Mouse (Mus musculus): ENCODE measurements at regions not wholly inside any gene's neighbourhood (a gene's known extent, or its start where the extent isn't known, plus 50 kb on each side); places are given as distances from the start of the nearest gene placed in this dataset.
A peak's percentile ranks its signal among the peaks of the same experiment; 100 is the strongest.

- DNase-seq (ENCODE audit: low spot score): no peak
- WGBS: 67% methylated on average over 2 of the region's 2 CpGs
- no peak overlapping the region for H3K4me3 ChIP-seq (ENCODE audit: low read depth, low read length)
- ATAC-seq: no peak
- TF ChIP-seq EP300 (IDR thresholded peaks at IDR 0.05) (no peak), CTCF (IDR thresholded peaks at IDR 0.05) (no peak)
- H3K4me1 ChIP-seq (ENCODE audit: insufficient read depth, low read depth, low read length): no peaks in the 10 kb centered on the region
- H3K27me3 ChIP-seq (replicated peaks; ENCODE audit: insufficient read depth, low read length): no peaks in the 10 kb centered on the region
- no peaks in the 10 kb centered on the region for H3K36me3 ChIP-seq (ENCODE audit: insufficient read depth, low read length)
- no peak overlapping the region for H3K4me2 ChIP-seq (replicated peaks; ENCODE audit: low read depth, low read length)
- no peak overlapping the region for H3K9ac ChIP-seq (replicated peaks; ENCODE audit: low read depth)
- H3K9me3 ChIP-seq (ENCODE audit: low read length): no peaks in the 10 kb centered on the region
- no peak overlapping the region for H3K27ac ChIP-seq (ENCODE audit: low read length)
Observed at GRCm38 (mm10) chr4:64142963-64143362, 96.1 kb upstream of the Tnc start.

- Histone ChIP-seq H3K4me1 (ENCODE audit: insufficient read depth, low read depth, low read length) (no peaks in the 10 kb centered on the region), H3K4me3 (ENCODE audit: low read depth, low read length) (no peak overlapping the region), H3K9ac (replicated peaks; ENCODE audit: low read depth) (no peak overlapping the region), H3K27me3 (replicated peaks; ENCODE audit: insufficient read depth, low read length) (no peaks in the 10 kb centered on the region), H3K27ac (ENCODE audit: low read length) (no peak overlapping the region), H3K9me3 (ENCODE audit: low read length) (no peaks in the 10 kb centered on the region), H3K4me2 (replicated peaks; ENCODE audit: low read depth, low read length) (no peak overlapping the region), H3K36me3 (ENCODE audit: insufficient read depth, low read length) (no peaks in the 10 kb centered on the region)
- ATAC-seq: peak; percentile 73
- peak; percentile 51 for DNase-seq (ENCODE audit: low spot score)
- TF ChIP-seq EP300 (IDR thresholded peaks at IDR 0.05) (peak; percentile 55), CTCF (IDR thresholded peaks at IDR 0.05) (no peak)
- 59% methylated on average over 5 of the region's 5 CpGs for WGBS
Observed at GRCm38 (mm10) chr4:64142356-64142787, 95.6 kb upstream of the Tnc start.

GRCm38 (mm10) chr4:64139836-64140235, 93.0 kb upstream of the Tnc start:
- ATAC-seq: peak; percentile 54; the same call in 1 of the 2 replicates
- no peak for TF ChIP-seq EP300 (IDR thresholded peaks at IDR 0.05)
- no peak for TF ChIP-seq CTCF (IDR thresholded peaks at IDR 0.05)
- H3K36me3 ChIP-seq (ENCODE audit: insufficient read depth, low read length): no peaks in the 10 kb centered on the region
- H3K9ac ChIP-seq (replicated peaks; ENCODE audit: low read depth): no peak overlapping the region
- no peaks in the 10 kb centered on the region for H3K9me3 ChIP-seq (ENCODE audit: low read length)
- WGBS: 53% methylated on average over 4 of the region's 4 CpGs
- no peak overlapping the region for H3K4me3 ChIP-seq (ENCODE audit: low read depth, low read length)
- no peaks in the 10 kb centered on the region for H3K27me3 ChIP-seq (replicated peaks; ENCODE audit: insufficient read depth, low read length)
- H3K4me1 ChIP-seq (ENCODE audit: insufficient read depth, low read depth, low read length): no peaks in the 10 kb centered on the region
- DNase-seq (ENCODE audit: low spot score): peak; percentile 54
- no peak overlapping the region for H3K4me2 ChIP-seq (replicated peaks; ENCODE audit: low read depth, low read length)
- H3K27ac ChIP-seq (ENCODE audit: low read length): no peak overlapping the region

GRCm38 (mm10) chr4:64135036-64135435, 88.2 kb upstream of the Tnc start:
- Histone ChIP-seq H3K36me3 (ENCODE audit: insufficient read depth, low read length) (no peaks in the 10 kb centered on the region), H3K27me3 (replicated peaks; ENCODE audit: insufficient read depth, low read length) (no peaks in the 10 kb centered on the region), H3K9me3 (ENCODE audit: low read length) (no peaks in the 10 kb centered on the region), H3K27ac (ENCODE audit: low read length) (no peak overlapping the region), H3K4me3 (ENCODE audit: low read depth, low read length) (no peak overlapping the region), H3K9ac (replicated peaks; ENCODE audit: low read depth) (no peak overlapping the region), H3K4me1 (ENCODE audit: insufficient read depth, low read depth, low read length) (no peaks in the 10 kb centered on the region), H3K4me2 (replicated peaks; ENCODE audit: low read depth, low read length) (no peak overlapping the region)
- ATAC-seq: no peak
- DNase-seq (ENCODE audit: low spot score): no peak
- 52% methylated on average over 3 of the region's 3 CpGs for WGBS
- TF ChIP-seq EP300 (IDR thresholded peaks at IDR 0.05) (no peak), CTCF (IDR thresholded peaks at IDR 0.05) (no peak)

- Histone ChIP-seq H3K36me3 (ENCODE audit: insufficient read depth, low read length) (no peaks in the 10 kb centered on the region), H3K27me3 (replicated peaks; ENCODE audit: insufficient read depth, low read length) (no peaks in the 10 kb centered on the region), H3K4me2 (replicated peaks; ENCODE audit: low read depth, low read length) (no peak overlapping the region), H3K4me1 (ENCODE audit: insufficient read depth, low read depth, low read length) (no peaks in the 10 kb centered on the region), H3K9me3 (ENCODE audit: low read length) (no peaks in the 10 kb centered on the region), H3K27ac (ENCODE audit: low read length) (no peak overlapping the region), H3K9ac (replicated peaks; ENCODE audit: low read depth) (no peak overlapping the region), H3K4me3 (ENCODE audit: low read depth, low read length) (no peak overlapping the region)
- DNase-seq (ENCODE audit: low spot score) (peak; percentile 70), ATAC-seq (peak; percentile 80)
- TF ChIP-seq EP300 (IDR thresholded peaks at IDR 0.05): peak; percentile 47; the same call in 1 of the 2 replicates
- no peak for TF ChIP-seq CTCF (IDR thresholded peaks at IDR 0.05)
- WGBS: 70% methylated on average over 1 of the region's 1 CpGs
Observed at GRCm38 (mm10) chr4:64129290-64129689, 82.5 kb upstream of the Tnc start.

GRCm38 (mm10) chr4:64124387-64125088, 77.7 kb upstream of the Tnc start:
- no peaks in the 10 kb centered on the region for H3K9me3 ChIP-seq (ENCODE audit: low read length)
- no peaks in the 10 kb centered on the region for H3K27me3 ChIP-seq (replicated peaks; ENCODE audit: insufficient read depth, low read length)
- DNase-seq (ENCODE audit: low spot score) (no peak), ATAC-seq (no peak)
- no peaks in the 10 kb centered on the region for H3K36me3 ChIP-seq (ENCODE audit: insufficient read depth, low read length)
- H3K4me3 ChIP-seq (ENCODE audit: low read depth, low read length): no peak overlapping the region
- 77% methylated on average over 2 of the region's 2 CpGs for WGBS
- H3K4me1 ChIP-seq (ENCODE audit: insufficient read depth, low read depth, low read length): no peaks in the 10 kb centered on the region
- no peak overlapping the region for H3K4me2 ChIP-seq (replicated peaks; ENCODE audit: low read depth, low read length)
- TF ChIP-seq EP300 (IDR thresholded peaks at IDR 0.05): no peak
- no peak for TF ChIP-seq CTCF (IDR thresholded peaks at IDR 0.05)
- no peak overlapping the region for H3K27ac ChIP-seq (ENCODE audit: low read length)
- H3K9ac ChIP-seq (replicated peaks; ENCODE audit: low read depth): no peak overlapping the region
